In the genomic region with DNA sequence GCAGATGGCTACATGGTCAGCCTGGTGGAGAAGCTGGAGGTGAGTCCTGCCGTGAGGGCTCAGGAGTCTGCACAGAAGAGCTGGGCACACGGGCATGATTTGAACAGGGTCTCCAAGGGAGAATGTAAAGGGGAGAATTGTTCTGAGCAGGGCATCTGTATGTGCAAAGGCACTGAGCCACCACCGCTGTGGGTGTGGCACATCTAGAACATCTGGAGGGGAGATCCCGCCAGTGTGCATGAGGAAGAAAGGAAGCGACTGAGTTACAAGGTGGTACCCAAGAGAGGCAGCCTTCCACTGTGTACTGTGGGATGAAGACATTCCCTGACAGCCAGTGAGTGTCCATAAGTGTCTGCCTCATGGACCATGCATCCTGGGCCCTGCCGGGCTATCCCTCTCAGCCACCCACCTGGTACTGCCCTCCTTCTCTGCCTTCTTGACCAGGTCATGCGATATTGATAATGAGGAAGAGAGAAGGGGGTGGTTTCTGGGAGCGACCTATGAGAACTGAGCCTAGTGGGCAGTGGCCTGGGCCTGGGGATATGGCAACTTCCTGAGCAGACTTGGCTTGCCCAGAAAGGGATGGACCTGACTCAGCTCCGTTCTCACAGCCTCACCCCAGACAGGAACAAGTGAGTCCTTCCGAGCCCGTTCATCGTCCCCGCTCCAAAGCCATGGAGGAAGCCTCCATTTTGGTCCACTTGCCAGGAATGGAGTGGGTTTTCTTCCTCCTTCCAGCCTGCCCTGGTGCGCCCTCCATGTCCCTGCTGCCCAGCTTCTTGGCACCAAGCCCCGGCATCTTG, we compare ENCODE assay signal across 9 mouse cellular contexts.
DNase-seq lines count a peak whose midpoint lies in the region; ATAC-seq and TF ChIP-seq lines count a peak whose summit lies in the region.
"Had no signal": no experiment of that assay in that cellular context is flagged by ENCODE, and none has a peak within 500 bp of the region (broad histone marks: within the 10 kb centered on the region; RNA-seq: fewer than 3 reads in every experiment).

No protein-coding gene starts in this region.

- H3K9me3 ChIP-seq in limb, embryonic 12.5 days: peaks cover 10% of the 10 kb centered on the region
- peaks cover 5% of the 10 kb centered on the region; the same call in 1 of the 2 replicates for H3K9me3 ChIP-seq in limb, embryonic 10.5 days (replicated peaks)

- 87% methylated on average over 15 of the region's 15 CpGs for WGBS in limb, embryonic 12.5 days
- WGBS in limb, embryonic 10.5 days: 87% methylated on average over 15 of the region's 15 CpGs
- WGBS in small intestine, adult 2 months: 68% methylated on average over 15 of the region's 15 CpGs

- no peak overlapping the region for H3K27ac ChIP-seq in limb, embryonic 12.5 days
- H3K27ac ChIP-seq in limb, embryonic 10.5 days: no peak overlapping the region
- peak overlapping the region; percentile 48 for H3K27ac ChIP-seq in small intestine, adult 2 months (ENCODE audit: insufficient read depth, low read depth, low read length)

- no peak for TF ChIP-seq CTCF in small intestine, adult 2 months (IDR thresholded peaks at IDR 0.05; ENCODE audit: extremely low read depth, insufficient read length, insufficient replicate concordance, low read depth, low read length)

- H3K27me3 ChIP-seq in limb, embryonic 12.5 days: peaks cover 28% of the 10 kb centered on the region
- peaks cover 44% of the 10 kb centered on the region for H3K27me3 ChIP-seq in limb, embryonic 10.5 days (ENCODE audit: low read depth, poor library complexity, severe bottlenecking)
- H3K27me3 ChIP-seq in small intestine, adult 2 months (ENCODE audit: control insufficient read depth, insufficient read depth, low read length): no peaks in the 10 kb centered on the region; the same call in 1 of the 2 replicates

- H3K4me1 ChIP-seq in limb, embryonic 12.5 days (replicated peaks): peaks cover 27% of the 10 kb centered on the region
- peaks cover 38% of the 10 kb centered on the region for H3K4me1 ChIP-seq in limb, embryonic 10.5 days
- H3K4me1 ChIP-seq in small intestine, adult 2 months (ENCODE audit: control insufficient read depth, insufficient read depth, insufficient read length, low read length): peaks cover 16% of the 10 kb centered on the region

- no peak overlapping the region for H3K4me3 ChIP-seq in limb, embryonic 12.5 days (replicated peaks)
- no peak overlapping the region for H3K4me3 ChIP-seq in limb, embryonic 10.5 days
- H3K4me3 ChIP-seq in small intestine, adult 2 months (ENCODE audit: low read depth, low read length): peak overlapping the region; percentile 38

- ATAC-seq in limb, embryonic 12.5 days (ENCODE audit: insufficient number of reproducible peaks, insufficient read depth, low FRiP score, low TSS enrichment, low read depth): 0 out of 2 replicates have a peak, but pooled peaks have one; percentile 7
- ATAC-seq in granulocyte monocyte progenitor cell, adult 5-6 weeks (replicated peaks; ENCODE audit: poor library complexity, severe bottlenecking): peak; percentile 36

- no peak overlapping the region for H3K4me2 ChIP-seq in limb, embryonic 12.5 days

- peak; percentile 64 to 77 for DNase-seq in cerebellum, postnatal 14 days
- DNase-seq in cerebellum, adult 9-11 months: no peak
- DNase-seq in limb, embryonic 10.5 days (ENCODE audit: low spot score): no peak
- DNase-seq in kidney, adult 9 months: no peak
- no peak for DNase-seq in embryo, embryonic 10.5 days (ENCODE audit: low spot score)
- DNase-seq: kidney, adult 18-20 months had no signal

- no peaks in the 10 kb centered on the region for H3K36me3 ChIP-seq in limb, embryonic 12.5 days
- H3K36me3 ChIP-seq in limb, embryonic 10.5 days: no peaks in the 10 kb centered on the region
- H3K36me3 ChIP-seq in small intestine, adult 2 months (ENCODE audit: control insufficient read depth, insufficient read depth, low read length): no peaks in the 10 kb centered on the region

- TF ChIP-seq POLR2A in small intestine, adult 2 months (IDR thresholded peaks at IDR 0.05; ENCODE audit: low read depth, low read length): no peak

- no peak overlapping the region for H3K9ac ChIP-seq in limb, embryonic 12.5 days (replicated peaks)

Comparison
In these comparisons a context has a peak if more than half of its experiments do, and no peak if none do; other contexts are left out.
1. DNase-seq: peak in cerebellum, postnatal 14 days (2 of 2); none in cerebellum, adult 9-11 months (single experiment), limb, embryonic 10.5 days (single experiment), kidney, adult 9 months (single experiment) and embryo, embryonic 10.5 days (single experiment).